Mouse (Mus musculus) heart, adult 2 months (tissue): ENCODE results near the gene Angel2.

Source experiments
- CTCF ChIP-seq: fragments of 200-600 bp; IDR thresholded peaks from 2 replicates; pipeline ENCODE4 v1.8.1; 2022; ENCODE audit warnings: antibody characterized with exemption, mild to moderate bottlenecking, moderate library complexity
- EP300 ChIP-seq: fragments of 200-500 bp; IDR thresholded peaks from 2 replicates; pipeline ENCODE4 v1.6.1; 2011; ENCODE audit warnings: low read depth, low read length, control low read depth; ENCODE audit not compliant: insufficient read depth
- POLR2A ChIP-seq: fragments of 200-500 bp; IDR thresholded peaks from 2 replicates; pipeline ENCODE4 v1.6.1; 2011; ENCODE audit warnings: mild to moderate bottlenecking, low read depth, low read length, control low read depth; ENCODE audit not compliant: insufficient read depth

DNA sequence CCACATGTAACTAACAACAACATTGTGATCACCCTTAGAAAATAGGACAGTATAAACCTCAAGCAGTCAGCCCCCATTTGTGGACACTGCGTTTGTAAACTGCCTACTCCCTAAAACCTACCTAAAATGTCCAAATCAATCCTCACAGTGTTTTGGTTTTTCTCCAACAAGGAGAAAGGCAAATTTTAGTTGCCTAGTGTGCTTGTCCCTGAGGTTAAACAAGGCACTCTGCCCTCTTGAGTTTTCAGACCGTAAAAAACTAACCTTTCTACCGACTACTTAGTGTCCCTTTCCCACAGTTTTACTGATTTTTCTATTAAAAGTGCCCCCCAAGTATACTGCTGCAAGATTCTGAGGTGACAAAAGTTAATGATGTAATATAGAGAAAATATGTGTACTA, 2.4 kb downstream of the Angel2 start:
- no peak for TF ChIP-seq POLR2A
- TF ChIP-seq CTCF = no peak
- TF ChIP-seq EP300 = no peak
